Mouse (Mus musculus) cortical plate, adult 2 months (tissue): ENCODE results near the gene D130040H23Rik.

ENCODE experiments used
- CTCF ChIP-seq: fragments of 200-500 bp; IDR thresholded peaks from 2 replicates; pipeline ENCODE4 v1.5.1; 2011; ENCODE audit warnings: mild to moderate bottlenecking, control low read depth, low read length; ENCODE audit not compliant: insufficient read depth; ENCODE audit errors: extremely low read depth
- POLR2A ChIP-seq: fragments of 200-500 bp; IDR thresholded peaks from 2 replicates; pipeline ENCODE4 v1.6.1; 2011; ENCODE audit warnings: mild to moderate bottlenecking, low read length, control low read depth; ENCODE audit not compliant: insufficient read depth; ENCODE audit errors: extremely low read depth

DNA sequence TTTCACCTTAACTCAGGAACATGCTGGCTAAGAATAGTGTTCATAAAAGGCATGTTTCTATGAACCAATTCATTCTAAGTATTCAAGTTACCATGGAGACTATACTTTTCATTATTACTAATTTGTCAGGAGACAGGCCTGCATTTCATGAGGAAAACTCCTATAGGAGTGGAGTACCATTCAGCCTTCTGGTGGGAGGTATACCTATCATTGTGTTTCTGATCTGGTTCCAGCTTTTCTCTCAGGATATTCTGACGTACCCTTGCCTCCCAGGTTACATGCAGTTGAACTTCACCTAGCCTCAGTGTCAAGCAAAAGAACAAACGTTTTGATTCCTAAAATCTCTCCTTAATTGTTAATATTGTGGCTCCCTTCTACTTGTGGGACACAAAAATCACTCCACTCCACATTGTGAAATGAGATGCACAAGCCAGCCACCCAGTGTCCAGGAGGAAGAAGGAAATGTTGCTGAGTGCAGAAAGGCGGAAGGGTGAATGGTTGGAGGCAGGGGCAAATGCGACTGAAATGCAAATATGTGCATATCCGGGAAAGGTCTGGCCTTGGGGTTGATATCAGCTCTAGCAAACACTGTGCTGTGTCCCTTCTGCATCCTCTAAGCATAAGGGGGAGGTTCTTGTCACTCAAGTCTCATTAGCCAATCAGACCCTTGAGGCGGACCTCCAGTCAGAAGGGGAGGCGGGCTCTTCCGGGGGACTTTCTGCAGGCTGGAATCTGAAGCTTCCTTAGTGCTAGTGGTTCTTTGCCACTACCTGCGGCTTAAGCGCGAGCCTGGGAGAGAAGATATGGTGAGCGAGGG lies at the start of gene D130040H23Rik:
- peak; percentile 82 for TF ChIP-seq POLR2A
- TF ChIP-seq CTCF = no peak
